Mouse (Mus musculus): ENCODE measurements around the gene Otop1. TPM values are rescaled to one million over a fixed set of nuclear protein-coding genes. Genes with fewer than 3 reads are reported as not detected.

The Otop1 gene
- polyA plus RNA-seq (2015; fragmentation: Nextera tagmentation; extraction: Ambion mirVana): not detected in 2 replicates

DNA sequence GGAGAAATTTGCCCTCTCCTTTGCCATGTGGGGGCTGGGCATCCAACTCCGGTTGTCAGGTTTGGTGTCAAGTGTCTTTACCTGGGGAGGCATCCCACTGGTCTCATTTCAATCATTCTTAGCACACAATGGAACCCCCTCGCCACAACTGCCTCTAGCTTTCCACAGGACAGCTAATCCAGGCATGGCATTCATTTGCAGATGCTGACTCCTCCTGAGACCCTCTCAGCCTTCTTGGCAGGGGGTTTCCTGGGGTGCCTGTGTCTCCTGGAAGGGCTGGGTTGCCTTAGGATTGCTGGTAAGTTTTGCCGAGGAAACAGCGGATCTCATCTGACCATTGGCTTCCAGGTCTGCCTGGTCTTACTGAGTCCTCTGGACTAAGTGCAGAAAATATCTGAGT lies at the start of gene Otop1:
TSS of gene Otop1 (plus strand) at position 202 of the 400 bp plus-strand sequence.
- no peak for ATAC-seq (ENCODE audit: extremely low read depth, insufficient number of reproducible peaks, low FRiP score, low TSS enrichment)
- Histone ChIP-seq H3K36me3 (peaks cover 11% of the 10 kb centered on the region), H3K4me3 (peak within 1 kb of the TSS; percentile 40), H3K27me3 (replicated peaks) (peaks cover 77% of the 10 kb centered on the region), H3K4me1 (peaks cover 19% of the 10 kb centered on the region), H3K4me2 (peak within 1 kb of the TSS; percentile 62), H3K9me3 (no peaks in the 10 kb centered on the region), H3K27ac (replicated peaks) (no peak within 1 kb of the TSS), H3K9ac (no peak within 1 kb of the TSS)
- 5% methylated on average over 4 of the region's 4 CpGs for WGBS

DNA sequence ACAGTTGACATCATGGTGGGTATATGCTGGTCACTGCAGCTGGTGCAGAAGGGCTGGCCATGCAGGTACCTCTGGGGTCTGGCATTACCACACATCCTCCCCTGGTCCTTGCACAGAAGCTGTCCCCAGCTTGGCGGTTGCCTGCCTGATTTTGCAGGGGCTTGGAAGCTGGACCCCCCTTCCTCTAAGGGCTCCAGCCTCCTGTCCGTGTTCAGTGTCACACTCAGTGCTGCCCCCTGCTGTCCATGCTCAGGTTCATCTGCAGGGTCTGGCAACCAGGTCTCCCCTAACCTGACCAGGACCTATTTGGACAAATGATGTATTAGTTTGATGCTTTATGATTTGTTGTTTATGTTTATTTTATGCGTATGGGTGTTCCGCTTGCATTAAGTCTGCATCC lies 40.4 kb upstream of the Otop1 start:
- no peak for ATAC-seq (ENCODE audit: extremely low read depth, insufficient number of reproducible peaks, low FRiP score, low TSS enrichment)
- WGBS: 69% methylated on average over 4 of the region's 4 CpGs
- Histone ChIP-seq H3K4me2 (no peak overlapping the region), H3K4me1 (no peaks in the 10 kb centered on the region), H3K9me3 (peaks cover 3% of the 10 kb centered on the region; the same call in 1 of the 2 replicates), H3K36me3 (peaks cover 58% of the 10 kb centered on the region), H3K27me3 (replicated peaks) (no peaks in the 10 kb centered on the region), H3K27ac (replicated peaks) (no peak overlapping the region), H3K4me3 (no peak overlapping the region), H3K9ac (no peak overlapping the region)

DNA sequence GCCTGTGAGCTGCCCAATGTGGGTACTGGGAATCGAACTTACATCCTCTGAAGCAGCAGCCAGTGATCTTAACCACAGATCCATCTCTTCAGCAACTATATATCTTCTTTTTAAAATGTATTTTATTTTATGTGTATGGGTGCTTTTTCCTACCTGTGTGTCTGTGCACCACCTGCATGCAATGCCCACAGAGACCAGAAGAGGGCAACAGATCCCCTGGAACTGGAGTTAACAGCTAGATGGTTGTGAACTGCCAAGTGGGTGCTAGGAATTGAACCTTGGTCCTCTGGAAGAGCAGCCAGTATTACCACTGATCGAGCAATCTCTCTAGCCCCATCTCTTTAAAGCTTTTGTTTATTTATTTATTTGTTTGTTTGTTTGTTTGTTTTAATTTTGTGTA lies 39.1 kb upstream of the Otop1 start:
- no peak overlapping the region for H3K9ac ChIP-seq
- H3K4me2 ChIP-seq: no peak overlapping the region
- ATAC-seq (ENCODE audit: extremely low read depth, insufficient number of reproducible peaks, low FRiP score, low TSS enrichment): no peak
- peaks cover 46% of the 10 kb centered on the region for H3K36me3 ChIP-seq
- no peaks in the 10 kb centered on the region for H3K4me1 ChIP-seq
- no peaks in the 10 kb centered on the region for H3K27me3 ChIP-seq (replicated peaks)
- WGBS: 89% methylated on average over 2 of the region's 2 CpGs
- H3K9me3 ChIP-seq: peaks cover 3% of the 10 kb centered on the region; the same call in 1 of the 2 replicates
- H3K27ac ChIP-seq (replicated peaks): no peak overlapping the region
- no peak overlapping the region for H3K4me3 ChIP-seq

DNA sequence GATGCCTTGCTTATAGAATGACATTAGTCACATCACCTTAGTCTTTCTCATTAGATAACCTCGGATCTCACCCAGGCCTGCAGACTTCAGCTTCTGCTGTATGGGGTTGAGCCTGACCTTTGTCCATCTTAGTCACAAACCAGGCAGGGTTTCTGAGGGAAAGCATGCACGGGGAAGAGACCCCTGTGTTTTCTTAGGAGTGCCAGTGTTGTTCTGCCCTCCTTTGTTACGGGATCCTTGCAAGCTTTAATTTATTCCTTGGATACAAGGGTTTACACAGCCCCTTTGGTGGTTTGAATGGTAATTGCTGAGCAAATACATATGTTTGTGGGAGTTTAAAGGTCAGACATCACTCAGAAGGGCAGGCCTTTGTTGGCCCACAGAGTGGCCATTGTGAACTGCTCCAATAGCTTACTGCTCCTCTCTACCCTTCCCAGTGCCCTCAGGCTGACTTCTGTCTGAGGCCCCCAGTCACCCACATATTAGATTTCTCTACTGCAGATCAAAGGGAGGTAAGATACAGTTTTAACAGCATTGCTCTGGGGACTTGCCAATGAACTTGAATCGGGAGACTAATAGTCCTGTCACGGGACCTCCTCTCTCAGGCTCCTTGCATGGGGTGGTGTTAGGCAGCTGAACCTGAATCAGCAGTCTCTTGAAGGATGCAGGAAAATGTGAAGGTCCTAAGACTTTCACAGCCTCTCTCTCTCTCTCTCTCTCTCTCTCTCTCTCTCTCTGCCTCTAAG lies 34.9 kb upstream of the Otop1 start:
- H3K9ac ChIP-seq: no peak overlapping the region
- WGBS: 64% methylated on average over 5 of the region's 5 CpGs
- H3K4me2 ChIP-seq: no peak overlapping the region
- no peak for ATAC-seq (ENCODE audit: extremely low read depth, insufficient number of reproducible peaks, low FRiP score, low TSS enrichment)
- H3K27ac ChIP-seq (replicated peaks): no peak overlapping the region
- H3K27me3 ChIP-seq (replicated peaks): no peaks in the 10 kb centered on the region
- no peaks in the 10 kb centered on the region for H3K4me1 ChIP-seq
- peaks cover 3% of the 10 kb centered on the region; the same call in 1 of the 2 replicates for H3K9me3 ChIP-seq
- no peak overlapping the region for H3K4me3 ChIP-seq
- peaks cover 9% of the 10 kb centered on the region; the same call in 1 of the 2 replicates for H3K36me3 ChIP-seq

DNA sequence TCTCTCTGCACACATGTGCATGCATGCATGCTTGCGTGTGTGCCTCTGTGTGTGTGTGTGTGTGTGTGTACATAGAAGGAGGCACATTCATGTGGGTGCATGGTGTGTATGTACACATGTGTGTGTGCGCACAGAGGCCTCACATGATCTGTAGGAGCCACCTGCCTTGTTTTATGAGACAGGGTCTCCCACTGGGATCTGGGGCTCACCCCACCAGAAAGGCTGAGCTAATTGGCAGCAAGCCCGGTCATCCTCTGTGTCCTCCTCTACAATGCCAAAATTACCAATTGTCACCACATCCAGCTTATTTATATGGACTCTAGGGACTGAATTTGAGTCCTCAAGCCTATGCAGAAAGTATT lies 34.3 kb upstream of the Otop1 start:
- H3K4me1 ChIP-seq: no peaks in the 10 kb centered on the region

DNA sequence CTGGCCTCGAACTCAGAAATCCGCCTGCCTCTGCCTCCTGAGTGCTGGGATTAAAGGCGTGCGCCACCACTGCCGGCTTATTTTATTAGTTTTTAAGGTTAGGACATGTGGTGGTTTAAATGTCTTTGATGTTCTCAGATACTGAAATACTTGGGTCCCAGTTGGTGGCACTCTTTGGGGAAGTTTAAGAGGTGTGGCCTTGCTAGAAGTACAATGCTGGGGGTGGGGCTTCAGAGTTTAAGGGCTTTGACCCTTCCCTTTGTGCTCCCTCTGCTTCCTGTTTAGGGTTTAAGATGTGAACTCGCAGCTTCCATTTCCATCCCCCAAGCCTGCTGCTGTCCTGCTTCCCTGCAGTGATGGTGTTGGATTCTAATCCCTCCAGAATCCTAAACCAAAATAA lies 33.8 kb upstream of the Otop1 start:
- Histone ChIP-seq H3K36me3 (no peaks in the 10 kb centered on the region), H3K4me3 (no peak overlapping the region), H3K27ac (replicated peaks) (no peak overlapping the region), H3K27me3 (replicated peaks) (no peaks in the 10 kb centered on the region), H3K4me1 (no peaks in the 10 kb centered on the region), H3K9me3 (no peaks in the 10 kb centered on the region), H3K4me2 (no peak overlapping the region), H3K9ac (no peak overlapping the region)
- 75% methylated on average over 6 of the region's 6 CpGs for WGBS
- ATAC-seq (ENCODE audit: extremely low read depth, insufficient number of reproducible peaks, low FRiP score, low TSS enrichment): no peak

More for the DNA sequence above, 34.3 kb upstream of the Otop1 start:
- Histone ChIP-seq H3K27me3 (replicated peaks) (no peaks in the 10 kb centered on the region), H3K4me3 (no peak overlapping the region), H3K4me2 (no peak overlapping the region), H3K36me3 (peaks cover 4% of the 10 kb centered on the region; the same call in 1 of the 2 replicates), H3K9me3 (peaks cover 3% of the 10 kb centered on the region; the same call in 1 of the 2 replicates), H3K27ac (replicated peaks) (no peak overlapping the region), H3K9ac (no peak overlapping the region)
- WGBS: 79% methylated on average over 3 of the region's 3 CpGs
- no peak for ATAC-seq (ENCODE audit: extremely low read depth, insufficient number of reproducible peaks, low FRiP score, low TSS enrichment)

DNA sequence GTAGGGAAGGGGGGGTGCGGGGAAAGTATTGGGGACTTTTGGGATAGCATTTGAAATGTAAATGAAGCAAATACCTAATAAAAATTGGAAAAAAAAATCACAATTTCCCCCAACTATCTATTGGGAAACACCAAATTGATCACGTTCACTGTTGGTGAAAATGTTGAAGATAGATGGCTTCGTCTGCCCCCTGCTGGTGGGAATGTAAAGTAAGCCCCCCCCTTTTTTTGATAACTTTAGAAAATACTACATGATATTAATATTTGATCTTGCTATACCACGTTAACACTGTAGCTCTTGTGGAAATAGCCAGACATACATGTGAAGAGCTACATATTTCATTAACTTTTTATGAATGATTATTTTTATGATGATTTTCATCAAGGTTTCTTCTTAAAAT lies 20.6 kb upstream of the Otop1 start:
- no peak for ATAC-seq (ENCODE audit: extremely low read depth, insufficient number of reproducible peaks, low FRiP score, low TSS enrichment)
- Histone ChIP-seq H3K36me3 (no peaks in the 10 kb centered on the region), H3K9me3 (0 out of 2 replicates have a peak, but pooled peaks cover 3% of the 10 kb centered on the region), H3K9ac (no peak overlapping the region), H3K4me1 (peaks cover 2% of the 10 kb centered on the region; the same call in 1 of the 2 replicates), H3K4me2 (no peak overlapping the region), H3K4me3 (no peak overlapping the region), H3K27me3 (replicated peaks) (peaks cover 11% of the 10 kb centered on the region; the same call in 1 of the 2 replicates), H3K27ac (replicated peaks) (no peak overlapping the region)
- 45% methylated on average over 4 of the region's 4 CpGs for WGBS

DNA sequence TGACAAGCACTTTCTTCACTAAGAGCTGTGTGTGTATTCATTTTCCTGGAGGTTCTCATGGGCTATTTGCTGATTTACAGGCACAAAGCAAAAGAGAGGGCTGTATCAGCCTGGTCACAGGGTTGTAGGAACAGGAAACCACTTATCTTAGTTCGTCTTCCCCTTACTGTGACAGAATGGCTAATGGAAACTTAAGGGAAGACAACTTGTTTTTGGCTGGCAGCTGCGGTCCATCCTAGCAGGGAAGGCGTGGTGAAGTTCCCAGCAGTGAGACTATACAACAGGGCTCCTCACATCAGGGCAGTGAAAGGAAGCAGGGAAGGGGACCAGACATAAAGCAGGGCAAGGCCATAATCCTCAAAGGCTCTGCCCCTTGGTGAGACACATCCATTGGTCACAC lies 20.1 kb upstream of the Otop1 start:
- Histone ChIP-seq H3K27ac (replicated peaks) (peak overlapping the region; percentile 63), H3K27me3 (replicated peaks) (peaks cover 11% of the 10 kb centered on the region; the same call in 1 of the 2 replicates), H3K36me3 (no peaks in the 10 kb centered on the region), H3K4me3 (no peak overlapping the region), H3K9ac (no peak overlapping the region), H3K4me2 (no peak overlapping the region), H3K9me3 (0 out of 2 replicates have a peak, but pooled peaks cover 3% of the 10 kb centered on the region), H3K4me1 (peaks cover 2% of the 10 kb centered on the region)
- WGBS: 46% methylated on average over 3 of the region's 3 CpGs
- no peak for ATAC-seq (ENCODE audit: extremely low read depth, insufficient number of reproducible peaks, low FRiP score, low TSS enrichment)

DNA sequence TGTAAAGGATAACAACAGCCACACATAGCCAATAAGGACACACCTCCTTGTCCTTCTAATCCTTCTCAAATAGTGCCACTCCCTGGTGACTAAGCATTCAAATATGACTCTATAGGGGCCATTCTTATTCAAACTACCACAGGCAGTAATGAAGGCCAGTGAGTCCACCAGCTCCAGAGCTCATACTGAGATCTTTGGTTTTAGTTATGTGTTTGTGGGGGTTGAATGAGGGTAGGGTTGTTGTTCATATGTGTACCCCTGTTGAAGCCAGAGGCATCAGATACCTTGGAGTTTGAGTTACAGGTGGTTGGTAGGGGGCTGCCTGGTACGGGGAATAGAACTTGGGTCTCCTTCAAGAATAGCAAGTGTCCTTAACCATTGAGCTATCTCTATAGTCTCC lies 19.2 kb upstream of the Otop1 start:
- Histone ChIP-seq H3K4me3 (no peak overlapping the region), H3K27me3 (replicated peaks) (peaks cover 11% of the 10 kb centered on the region; the same call in 1 of the 2 replicates), H3K9me3 (0 out of 2 replicates have a peak, but pooled peaks cover 3% of the 10 kb centered on the region), H3K4me1 (peaks cover 10% of the 10 kb centered on the region), H3K36me3 (no peaks in the 10 kb centered on the region), H3K9ac (no peak overlapping the region), H3K27ac (replicated peaks) (no peak overlapping the region), H3K4me2 (no peak overlapping the region)
- ATAC-seq (ENCODE audit: extremely low read depth, insufficient number of reproducible peaks, low FRiP score, low TSS enrichment): no peak
- WGBS: 72% methylated on average over 1 of the region's 1 CpGs

DNA sequence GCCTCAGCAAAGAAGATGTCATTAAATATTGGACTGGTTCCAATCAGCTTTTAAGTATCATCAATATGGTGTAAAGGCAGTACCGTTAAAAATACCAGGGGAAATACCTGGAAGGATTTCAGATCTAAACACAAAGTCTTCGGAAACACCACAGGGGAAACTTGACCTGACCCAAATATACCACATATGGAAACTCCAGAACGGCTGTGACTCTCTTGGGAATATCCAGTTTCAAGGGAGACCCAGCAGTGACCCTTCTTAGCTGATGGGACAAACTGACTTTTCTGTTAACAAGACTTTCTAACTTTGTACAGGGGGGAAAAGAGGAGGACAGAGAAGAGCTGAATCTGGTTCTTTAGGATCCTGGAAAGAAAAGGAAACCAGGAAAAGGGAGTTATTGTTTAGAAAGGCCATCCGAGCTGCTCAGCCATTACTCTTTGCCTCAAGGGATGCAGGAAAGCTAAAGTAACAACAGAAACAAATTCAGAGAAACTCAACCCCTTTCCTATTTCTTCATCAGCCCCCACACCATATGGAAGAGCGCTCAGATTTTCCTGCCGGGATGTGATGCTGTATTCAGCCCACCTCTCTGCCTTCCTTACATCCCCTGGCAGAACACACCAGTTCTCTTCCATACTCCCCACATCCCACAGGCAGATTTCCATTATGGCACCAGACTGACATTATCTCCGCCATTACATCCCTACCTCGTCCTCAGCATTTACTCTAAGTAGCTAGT lies 17.6 kb upstream of the Otop1 start:
- peaks cover 16% of the 10 kb centered on the region for H3K36me3 ChIP-seq
- H3K9ac ChIP-seq: no peak overlapping the region
- no peak overlapping the region for H3K27ac ChIP-seq (replicated peaks)
- peaks cover 10% of the 10 kb centered on the region for H3K4me1 ChIP-seq
- 0 out of 2 replicates have a peak, but pooled peaks cover 3% of the 10 kb centered on the region for H3K9me3 ChIP-seq
- WGBS: 76% methylated on average over 8 of the region's 8 CpGs
- peaks cover 11% of the 10 kb centered on the region; the same call in 1 of the 2 replicates for H3K27me3 ChIP-seq (replicated peaks)
- no peak for ATAC-seq (ENCODE audit: extremely low read depth, insufficient number of reproducible peaks, low FRiP score, low TSS enrichment)
- H3K4me2 ChIP-seq: no peak overlapping the region
- no peak overlapping the region for H3K4me3 ChIP-seq

DNA sequence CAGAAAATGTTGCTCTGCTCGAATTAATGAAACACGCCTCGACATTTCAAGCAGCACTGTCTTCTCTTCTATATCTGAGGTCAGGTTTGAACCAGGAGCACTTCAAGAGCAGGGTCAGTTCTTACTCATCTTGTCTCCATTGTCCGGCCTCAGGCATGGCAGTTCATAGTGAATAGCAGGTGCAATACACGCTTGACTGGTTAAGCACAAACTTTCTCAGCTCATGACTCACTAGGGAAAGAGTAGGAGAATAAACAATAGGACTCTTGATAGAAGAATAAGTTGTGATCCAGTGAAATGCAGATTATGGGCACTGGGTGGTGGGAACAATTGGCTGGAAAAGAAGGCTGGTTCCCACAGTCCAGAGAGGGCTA lies 17.0 kb upstream of the Otop1 start:
- WGBS: 75% methylated on average over 5 of the region's 5 CpGs
- Histone ChIP-seq H3K36me3 (peaks cover 21% of the 10 kb centered on the region), H3K27me3 (replicated peaks) (peaks cover 11% of the 10 kb centered on the region; the same call in 1 of the 2 replicates), H3K9ac (no peak overlapping the region), H3K4me3 (no peak overlapping the region), H3K9me3 (0 out of 2 replicates have a peak, but pooled peaks cover 3% of the 10 kb centered on the region), H3K4me1 (peaks cover 10% of the 10 kb centered on the region), H3K27ac (replicated peaks) (no peak overlapping the region), H3K4me2 (no peak overlapping the region)
- ATAC-seq (ENCODE audit: extremely low read depth, insufficient number of reproducible peaks, low FRiP score, low TSS enrichment): no peak

Data from heart, embryonic 13.5 days (tissue).